Mouse (Mus musculus): Measurements from ENCODE around the gene Ppp1r10. TPM values are rescaled to one million over a fixed set of nuclear protein-coding genes. Genes with fewer than 3 reads are reported as not detected.

Ppp1r10 gene
- total and polyA plus RNA-seq, 3 experiments, result 32.8 to 140 (median 64.6) TPM

Small RNA genes lying within 50 kb of the gene (microRNA-seq; reads per million reads assigned to microRNA genes)
- gene Gm28033, result 0.88 to 1.2 reads per million in 2 experiments
- 0 to 0.41 reads per million in 2 experiments for gene Mir1894
- gene Mir877, result 78.8 to 158 reads per million in 2 experiments

Other genes with a start within 250 kb of the Ppp1r10 start
- 10 to 100 TPM; 36.4 to 38.6 TPM for gene Vars2, start 248.8 kb upstream of the Ppp1r10 start, total RNA-seq (2021)
- 75.5 and 77.3 TPM in 2 replicates for gene Vars2, start 248.8 kb upstream of the Ppp1r10 start, polyA plus RNA-seq (2012; rRNA removed)
- gene Gtf2h4, start 242.7 kb upstream of the Ppp1r10 start, total RNA-seq (2021), result 10 to 100 TPM; 18.6 to 25.3 TPM
- gene Gtf2h4, start 242.7 kb upstream of the Ppp1r10 start, polyA plus RNA-seq (2012; rRNA removed), result 22.5 and 23.4 TPM in 2 replicates
- gene Ddr1, start 211.8 kb upstream of the Ppp1r10 start, total RNA-seq (2021), result 10 to 100 TPM; 30.0 to 58.8 TPM
- gene Ddr1, start 211.8 kb upstream of the Ppp1r10 start, polyA plus RNA-seq (2012; rRNA removed), result 58.0 and 61.6 TPM in 2 replicates
- gene Ier3, start 94.8 kb upstream of the Ppp1r10 start, total RNA-seq (2021), result 10 to 100 TPM in 1 of 2 experiments, 1 to 10 TPM in 1; 9.6 to 13.8 TPM
- gene Ier3, start 94.8 kb upstream of the Ppp1r10 start, polyA plus RNA-seq (2012; rRNA removed), result 17.1 and 17.6 TPM in 2 replicates
- 10 to 100 TPM; 59.0 to 74.4 TPM for gene Flot1, start 93.2 kb upstream of the Ppp1r10 start, total RNA-seq (2021)
- 61.0 and 66.2 TPM in 2 replicates for gene Flot1, start 93.2 kb upstream of the Ppp1r10 start, polyA plus RNA-seq (2012; rRNA removed)
- 100 to 1,000 TPM; 152 to 198 TPM for gene Tubb5, start 78.1 kb upstream of the Ppp1r10 start, total RNA-seq (2021)
- gene Tubb5, start 78.1 kb upstream of the Ppp1r10 start, polyA plus RNA-seq (2012; rRNA removed), result 137 and 156 TPM in 2 replicates
- 10 to 100 TPM; 15.4 to 20.8 TPM for gene Mdc1, start 74.9 kb upstream of the Ppp1r10 start, total RNA-seq (2021)
- 3.6 and 5.9 TPM in 2 replicates for gene Mdc1, start 74.9 kb upstream of the Ppp1r10 start, polyA plus RNA-seq (2012; rRNA removed)
- gene Nrm, start 55.1 kb upstream of the Ppp1r10 start, total RNA-seq (2021), result 1 to 10 TPM; 3.3 to 4.8 TPM
- gene Nrm, start 55.1 kb upstream of the Ppp1r10 start, polyA plus RNA-seq (2012; rRNA removed), result 9.3 and 11.7 TPM in 2 replicates
- gene Ppp1r18, start 50.8 kb upstream of the Ppp1r10 start, total RNA-seq (2021), result 10 to 100 TPM; 27.3 to 42.6 TPM
- 37.3 and 45.3 TPM in 2 replicates for gene Ppp1r18, start 50.8 kb upstream of the Ppp1r10 start, polyA plus RNA-seq (2012; rRNA removed)
- gene Dhx16, start 36.6 kb upstream of the Ppp1r10 start, total RNA-seq (2021), result 10 to 100 TPM; 40.5 to 46.2 TPM
- 42.6 and 46.1 TPM in 2 replicates for gene Dhx16, start 36.6 kb upstream of the Ppp1r10 start, polyA plus RNA-seq (2012; rRNA removed)
- gene 2310061I04Rik, start 19.0 kb upstream of the Ppp1r10 start, total RNA-seq (2021), result 10 to 100 TPM; 51.6 to 52.6 TPM
- 112 and 122 TPM in 2 replicates for gene 2310061I04Rik, start 19.0 kb upstream of the Ppp1r10 start, polyA plus RNA-seq (2012; rRNA removed)
- gene Atat1, start 6.4 kb upstream of the Ppp1r10 start, total RNA-seq (2021), result 10 to 100 TPM; 27.4 to 40.0 TPM
- gene Atat1, start 6.4 kb upstream of the Ppp1r10 start, polyA plus RNA-seq (2012; rRNA removed), result 128 and 145 TPM in 2 replicates
- gene Mrps18b, start within 50 bp of the Ppp1r10 start, total RNA-seq (2021), result 100 to 1,000 TPM; 111 to 114 TPM
- 91.6 and 101 TPM in 2 replicates for gene Mrps18b, start within 50 bp of the Ppp1r10 start, polyA plus RNA-seq (2012; rRNA removed)
- 10 to 100 TPM; 83.5 to 86.8 TPM for gene Abcf1, start 53.3 kb downstream of the Ppp1r10 start, total RNA-seq (2021)
- gene Abcf1, start 53.3 kb downstream of the Ppp1r10 start, polyA plus RNA-seq (2012; rRNA removed), result 66.0 and 78.9 TPM in 2 replicates
- gene Gnl1, start 63.4 kb downstream of the Ppp1r10 start, total RNA-seq (2021), result 10 to 100 TPM; 38.1 to 53.1 TPM
- gene Gnl1, start 63.4 kb downstream of the Ppp1r10 start, polyA plus RNA-seq (2012; rRNA removed), result 26.9 and 29.6 TPM in 2 replicates
- 10 to 100 TPM; 19.5 to 19.8 TPM for gene Prr3, start 63.8 kb downstream of the Ppp1r10 start, total RNA-seq (2021)
- 19.1 and 20.6 TPM in 2 replicates for gene Prr3, start 63.8 kb downstream of the Ppp1r10 start, polyA plus RNA-seq (2012; rRNA removed)
- 1 to 10 TPM; 6.6 to 8.2 TPM for gene H2-T24, start 104.1 kb downstream of the Ppp1r10 start, total RNA-seq (2021)
- 3.6 and 3.7 TPM in 2 replicates for gene H2-T24, start 104.1 kb downstream of the Ppp1r10 start, polyA plus RNA-seq (2012; rRNA removed)
- 10 to 100 TPM; 49.7 to 65.2 TPM for gene H2-T23, start 116.4 kb downstream of the Ppp1r10 start, total RNA-seq (2021)
- gene H2-T23, start 116.4 kb downstream of the Ppp1r10 start, polyA plus RNA-seq (2012; rRNA removed), result 156 and 162 TPM in 2 replicates
- gene H2-T22, start 126.3 kb downstream of the Ppp1r10 start, total RNA-seq (2021), result 10 to 100 TPM; 32.2 to 42.9 TPM
- 34.7 and 38.6 TPM in 2 replicates for gene H2-T22, start 126.3 kb downstream of the Ppp1r10 start, polyA plus RNA-seq (2012; rRNA removed)
- gene Gm6034, start 126.5 kb downstream of the Ppp1r10 start, total RNA-seq (2021), result under 1 TPM in 1 of 2 experiments, not detected in 1; 0.23 TPM
- gene Gm6034, start 126.5 kb downstream of the Ppp1r10 start, polyA plus RNA-seq (2012; rRNA removed), result 0.10 and 0.50 TPM in 2 replicates
- gene Gm11127, start 141.9 kb downstream of the Ppp1r10 start, total RNA-seq (2021), result 1 to 10 TPM; 4.4 to 8.2 TPM
- gene Gm11127, start 141.9 kb downstream of the Ppp1r10 start, polyA plus RNA-seq (2012; rRNA removed), result not detected in 2 replicates
- gene Gm19684, start 205.2 kb downstream of the Ppp1r10 start, total RNA-seq (2021), result under 1 TPM in 1 of 2 experiments, not detected in 1; 0.41 TPM
- 0.33 and 0.36 TPM in 2 replicates for gene Gm19684, start 205.2 kb downstream of the Ppp1r10 start, polyA plus RNA-seq (2012; rRNA removed)
- gene Gm7030, start 213.0 kb downstream of the Ppp1r10 start, total RNA-seq (2021), result not detected
- gene Gm7030, start 213.0 kb downstream of the Ppp1r10 start, polyA plus RNA-seq (2012; rRNA removed), result not detected in 2 replicates